ENCODE assay signal across 21 mouse cellular contexts in genomic region chr9:61489983-61490382, GRCm38 (mm10).
A peak's percentile ranks its signal among the peaks of the same experiment; 100 is the strongest.
DNase-seq lines count a peak whose midpoint lies in the region; ATAC-seq and TF ChIP-seq lines count a peak whose summit lies in the region.
"Had no signal": no experiment of that assay in that cellular context is flagged by ENCODE, and none has a peak within 500 bp of the region (broad histone marks: within the 10 kb centered on the region; RNA-seq: fewer than 3 reads in every experiment).

No protein-coding gene starts in this region.

- no peaks in the 10 kb centered on the region for H3K9me3 ChIP-seq in liver, embryonic 12.5 days (replicated peaks)
- no peaks in the 10 kb centered on the region for H3K9me3 ChIP-seq in stomach, postnatal 0 days (ENCODE audit: control insufficient read depth, low read length)
- H3K9me3 ChIP-seq in kidney, embryonic 14.5 days (ENCODE audit: control insufficient read depth, low read length) = no peaks in the 10 kb centered on the region
- H3K9me3 ChIP-seq: hindbrain, embryonic 12.5 days; hindbrain, embryonic 15.5 days had no signal

- H3K27me3 ChIP-seq in liver, adult 2 months (ENCODE audit: control insufficient read depth, insufficient read depth, low read length) = peaks cover 14% of the 10 kb centered on the region; the same call in 1 of the 2 replicates
- H3K27me3 ChIP-seq in liver, embryonic 12.5 days (replicated peaks) = peaks cover 47% of the 10 kb centered on the region
- no peaks in the 10 kb centered on the region for H3K27me3 ChIP-seq in stomach, postnatal 0 days (ENCODE audit: control insufficient read depth, insufficient read depth, low read length)
- peaks cover 3% of the 10 kb centered on the region; the same call in 1 of the 2 replicates for H3K27me3 ChIP-seq in kidney, embryonic 14.5 days (ENCODE audit: control insufficient read depth, insufficient read depth, low read length)

- H3K4me3 ChIP-seq in liver, adult 2 months (ENCODE audit: insufficient read depth, low read depth, low read length) = no peak overlapping the region
- no peak overlapping the region for H3K4me3 ChIP-seq in liver, embryonic 12.5 days
- H3K4me3 ChIP-seq in stomach, postnatal 0 days (ENCODE audit: low read depth, low read length) = no peak overlapping the region
- H3K4me3 ChIP-seq in kidney, embryonic 14.5 days (ENCODE audit: low read length) = no peak overlapping the region
- H3K4me3 ChIP-seq: gastrocnemius, adult 2 months; hindbrain, embryonic 12.5 days; hindbrain, embryonic 15.5 days had no signal

- no peaks in the 10 kb centered on the region for H3K36me3 ChIP-seq in liver, adult 2 months (ENCODE audit: control insufficient read depth, insufficient read depth, low read length)
- H3K36me3 ChIP-seq in liver, embryonic 12.5 days = no peaks in the 10 kb centered on the region
- no peaks in the 10 kb centered on the region for H3K36me3 ChIP-seq in stomach, postnatal 0 days (ENCODE audit: control insufficient read depth, insufficient read depth, low read length)
- no peaks in the 10 kb centered on the region for H3K36me3 ChIP-seq in kidney, embryonic 14.5 days (ENCODE audit: control insufficient read depth, insufficient read depth, low read length)
- H3K36me3 ChIP-seq: hindbrain, embryonic 12.5 days; hindbrain, embryonic 15.5 days had no signal

- 43% methylated on average over 6 of the region's 6 CpGs for WGBS in liver, adult 2 months
- 58% methylated on average over 6 of the region's 6 CpGs for WGBS in liver, embryonic 12.5 days (ENCODE audit: insufficient replicate concordance)
- 42% methylated on average over 6 of the region's 6 CpGs for WGBS in stomach, postnatal 0 days
- WGBS in kidney, embryonic 14.5 days = 70% methylated on average over 6 of the region's 6 CpGs

- H3K27ac ChIP-seq in liver, adult 2 months (replicated peaks; ENCODE audit: insufficient read depth, low read depth, low read length) = no peak overlapping the region
- H3K27ac ChIP-seq in liver, embryonic 12.5 days = no peak overlapping the region
- no peak overlapping the region for H3K27ac ChIP-seq in stomach, postnatal 0 days (replicated peaks)
- no peak overlapping the region for H3K27ac ChIP-seq in kidney, embryonic 14.5 days (ENCODE audit: low read depth, low read length)
- H3K27ac ChIP-seq: gastrocnemius, adult 2 months; hindbrain, embryonic 12.5 days; hindbrain, embryonic 15.5 days had no signal

- TF ChIP-seq POLR2A in liver, adult 2 months (IDR thresholded peaks at IDR 0.05; ENCODE audit: extremely low read depth, insufficient read depth, low read length) = no peak

- H3K79me2 ChIP-seq in liver, adult 2 months (ENCODE audit: control insufficient read depth, insufficient read depth, low read length) = no peaks in the 10 kb centered on the region

- ATAC-seq in liver, embryonic 12.5 days = no peak
- 0 out of 2 replicates have a peak, but pooled peaks have one; percentile 11 for ATAC-seq in stomach, postnatal 0 days (ENCODE audit: low FRiP score, low TSS enrichment)
- no peak for ATAC-seq in kidney, embryonic 14.5 days (ENCODE audit: low FRiP score, low TSS enrichment)
- ATAC-seq: CD4-positive, CD25-positive, alpha-beta regulatory T cell, adult 4 months; forebrain, embryonic 14.5 days; forebrain, postnatal 0 days; intestine, postnatal 0 days had no signal

- no peak for TF ChIP-seq EP300 in stomach, postnatal 0 days (optimal IDR thresholded peaks at IDR 0.05)

- H3K9ac ChIP-seq in liver, adult 2 months (ENCODE audit: low read depth, low read length) = no peak overlapping the region
- no peak overlapping the region for H3K9ac ChIP-seq in liver, embryonic 12.5 days
- H3K9ac ChIP-seq in stomach, postnatal 0 days (ENCODE audit: low read length) = no peak overlapping the region
- H3K9ac ChIP-seq in kidney, embryonic 14.5 days (ENCODE audit: low read depth, low read length) = no peak overlapping the region
- H3K9ac ChIP-seq: forebrain, postnatal 0 days; hindbrain, embryonic 12.5 days; hindbrain, embryonic 15.5 days had no signal

- no peak for TF ChIP-seq CTCF in liver, adult 2 months (IDR thresholded peaks at IDR 0.05; ENCODE audit: low read depth, low read length)
- TF ChIP-seq CTCF in stomach, postnatal 0 days (IDR thresholded peaks at IDR 0.05; ENCODE audit: low read depth) = no peak

- no peaks in the 10 kb centered on the region for H3K4me1 ChIP-seq in liver, adult 2 months (ENCODE audit: control insufficient read depth, insufficient read depth, low read length)
- H3K4me1 ChIP-seq in liver, embryonic 12.5 days = no peaks in the 10 kb centered on the region
- 0 out of 2 replicates have a peak, but pooled peaks cover 2% of the 10 kb centered on the region for H3K4me1 ChIP-seq in stomach, postnatal 0 days (replicated peaks; ENCODE audit: control insufficient read depth, insufficient read depth)
- H3K4me1 ChIP-seq in kidney, embryonic 14.5 days (ENCODE audit: control insufficient read depth, insufficient read depth, low read length) = no peaks in the 10 kb centered on the region
- H3K4me1 ChIP-seq: hindbrain, embryonic 12.5 days had no signal

- H3K4me2 ChIP-seq in liver, embryonic 12.5 days = no peak overlapping the region
- no peak overlapping the region for H3K4me2 ChIP-seq in stomach, postnatal 0 days (replicated peaks; ENCODE audit: low read depth)
- no peak overlapping the region for H3K4me2 ChIP-seq in kidney, embryonic 14.5 days (replicated peaks; ENCODE audit: low read depth, low read length)
- H3K4me2 ChIP-seq: heart, embryonic 11.5 days; hindbrain, embryonic 12.5 days; hindbrain, embryonic 15.5 days had no signal

- DNase-seq in adrenal gland, adult (ENCODE audit: inconsistent age in 2 of 2, low spot score in 1 of 2) = peak; percentile 41 to 85
- DNase-seq in adrenal gland, adult 8-10 months = no peak
- DNase-seq in liver, adult 2 months (ENCODE audit: extremely low read depth, low read depth, low spot score) = peak; percentile 19
- DNase-seq in adrenal gland, postnatal 14 days = peak; percentile 32
- no peak for DNase-seq in stomach, postnatal 0 days (ENCODE audit: low spot score)
- DNase-seq in urinary bladder, postnatal 10 days (ENCODE audit: low spot score) = no peak
- DNase-seq: cerebellum, adult 11-12 months; cerebellum, adult 8-10 months; cerebellum, postnatal 10 days; forebrain, postnatal 0 days; gastrocnemius, adult 2 months; gastrocnemius, postnatal 14 days; heart, adult 11 months had no signal

Comparison
In these comparisons a context has a peak if more than half of its experiments do, and no peak if none do; other contexts are left out.
1. DNase-seq: peak in adrenal gland, adult (2 of 2), liver, adult 2 months (single experiment) and adrenal gland, postnatal 14 days (single experiment); none in adrenal gland, adult 8-10 months (single experiment), stomach, postnatal 0 days (single experiment) and urinary bladder, postnatal 10 days (single experiment).